Mouse (Mus musculus): ENCODE results near the gene Elmo3. TPM values are rescaled to one million over a fixed set of nuclear protein-coding genes. Genes with fewer than 3 reads are reported as not detected.

Gene Elmo3
- total RNA-seq, 2 experiments from 2014 or later, result 0.85 to 1.1 TPM

- peak; percentile 91 for DNase-seq
- intact Hi-C loops (cut with DNase I), result no loop called here
Observed at GRCm38 (mm10) chr8:105297511-105298192, 7.7 kb upstream of the Elmo3 start, which contains the start of gene E2f4. Gene E2f4 (plus strand): TSS chr8:105297663.

GRCm38 (mm10) chr8:105298351-105299252, 6.8 kb upstream of the Elmo3 start:
- no peak for DNase-seq
- intact Hi-C loops (cut with DNase I), result no loop called here

- intact Hi-C loops (cut with DNase I), result no loop called here
- DNase-seq, result no peak
Observed at GRCm38 (mm10) chr8:105299962-105300361, 5.4 kb upstream of the Elmo3 start.

GRCm38 (mm10) chr8:105303396-105303795, 2.0 kb upstream of the Elmo3 start:
- DNase-seq, result no peak
- intact Hi-C loops (cut with DNase I), result no loop called here

GRCm38 (mm10) chr8:105303874-105304273, 1.5 kb upstream of the Elmo3 start:
- DNase-seq, result no peak
- intact Hi-C loops (cut with DNase I), result no loop called here

- DNase-seq, result no peak
Observed at GRCm38 (mm10) chr8:105304325-105305210, 833 bp upstream of the Elmo3 start.

GRCm38 (mm10) chr8:105306146-105306691, 818 bp downstream of the Elmo3 start:
- intact Hi-C loops (cut with DNase I), result no loop called here
- DNase-seq, result no peak

More at GRCm38 (mm10) chr8:105304325-105305210, 833 bp upstream of the Elmo3 start:
- intact Hi-C loops (cut with DNase I), result no loop called here

- intact Hi-C loops (cut with DNase I), result no loop called here
Observed at GRCm38 (mm10) chr8:105307670-105308069, 2.3 kb downstream of the Elmo3 start.

GRCm38 (mm10) chr8:105308428-105308827, 3.0 kb downstream of the Elmo3 start:
- intact Hi-C loops (cut with DNase I), result no loop called here
- DNase-seq, result no peak

More at GRCm38 (mm10) chr8:105307670-105308069, 2.3 kb downstream of the Elmo3 start:
- DNase-seq, result no peak

- intact Hi-C loops (cut with DNase I), result no loop called here
- DNase-seq, result peak; percentile 66
Observed at GRCm38 (mm10) chr8:105309142-105309847, 3.9 kb downstream of the Elmo3 start.

- no peak for DNase-seq
- intact Hi-C loops (cut with DNase I), result no loop called here
Observed at GRCm38 (mm10) chr8:105310118-105310517, 4.7 kb downstream of the Elmo3 start.

- DNase-seq, result no peak
- intact Hi-C loops (cut with DNase I), result no loop called here
Observed at GRCm38 (mm10) chr8:105311718-105312117, 6.3 kb downstream of the Elmo3 start.

- no peak for DNase-seq
- intact Hi-C loops (cut with DNase I), result no loop called here
Observed at GRCm38 (mm10) chr8:105312891-105313481, 7.6 kb downstream of the Elmo3 start.

GRCm38 (mm10) chr8:105313622-105314402, 8.4 kb downstream of the Elmo3 start:
- intact Hi-C loops (cut with DNase I), result no loop called here
- no peak for DNase-seq

- intact Hi-C loops (cut with DNase I), result no loop called here
- no peak for DNase-seq
Observed at GRCm38 (mm10) chr8:105315073-105315769, 9.8 kb downstream of the Elmo3 start.

- DNase-seq, result no peak
Observed at GRCm38 (mm10) chr8:105317941-105318340, 12.5 kb downstream of the Elmo3 start.

GRCm38 (mm10) chr8:105318662-105319190, 13.3 kb downstream of the Elmo3 start:
- DNase-seq, result no peak
- intact Hi-C loops (cut with DNase I), result no loop called here

More at GRCm38 (mm10) chr8:105317941-105318340, 12.5 kb downstream of the Elmo3 start:
- intact Hi-C loops (cut with DNase I), result no loop called here

- DNase-seq, result no peak
- intact Hi-C loops (cut with DNase I), result no loop called here
Observed at GRCm38 (mm10) chr8:105323183-105323582, 17.8 kb downstream of the Elmo3 start.
